Comparison of ENCODE assay signal across 8 mouse cellular contexts in genomic region chr17:12290735-12291134, GRCm38 (mm10). TPM values are rescaled to one million over a fixed set of nuclear protein-coding genes. Genes with fewer than 3 reads are reported as not detected.
DNase-seq lines count a peak whose midpoint lies in the region; ATAC-seq lines count a peak whose summit lies in the region.

No protein-coding gene starts in this region.

- no peak overlapping the region for H3K9ac ChIP-seq in intestine, embryonic 16.5 days (ENCODE audit: low read depth, low read length)
- H3K9ac ChIP-seq in neural tube, embryonic 15.5 days (replicated peaks) = no peak overlapping the region
- no peak overlapping the region for H3K9ac ChIP-seq in kidney, embryonic 16.5 days (replicated peaks; ENCODE audit: low read length)

- peaks cover 3% of the 10 kb centered on the region; the same call in 1 of the 2 replicates for H3K9me3 ChIP-seq in intestine, embryonic 16.5 days (ENCODE audit: control insufficient read depth, low read length)
- no peaks in the 10 kb centered on the region for H3K9me3 ChIP-seq in neural tube, embryonic 15.5 days (replicated peaks)
- peaks cover 10% of the 10 kb centered on the region for H3K9me3 ChIP-seq in kidney, embryonic 16.5 days (ENCODE audit: low read length)

- no peak overlapping the region for H3K4me3 ChIP-seq in intestine, embryonic 16.5 days (ENCODE audit: low read length)
- no peak overlapping the region for H3K4me3 ChIP-seq in neural tube, embryonic 15.5 days (replicated peaks)
- no peak overlapping the region for H3K4me3 ChIP-seq in kidney, embryonic 16.5 days (ENCODE audit: low read length)

- intact Hi-C loops in gastrocnemius, postnatal 14 days (cut with DNase I; ENCODE audit: low total_unique reads) = no loop called here

- H3K27ac ChIP-seq in intestine, embryonic 16.5 days (ENCODE audit: low read length) = no peak overlapping the region
- peak overlapping the region; percentile 70 for H3K27ac ChIP-seq in neural tube, embryonic 15.5 days (replicated peaks)
- H3K27ac ChIP-seq in kidney, embryonic 16.5 days (ENCODE audit: low read length) = no peak overlapping the region

- H3K4me1 ChIP-seq in intestine, embryonic 16.5 days (ENCODE audit: control insufficient read depth, insufficient read depth, low read length) = peaks cover 9% of the 10 kb centered on the region
- H3K4me1 ChIP-seq in neural tube, embryonic 15.5 days = peaks cover 42% of the 10 kb centered on the region
- peaks cover 34% of the 10 kb centered on the region for H3K4me1 ChIP-seq in kidney, embryonic 16.5 days (ENCODE audit: insufficient read depth, low read length)

- ATAC-seq in intestine, embryonic 16.5 days = peak; percentile 74
- peak; percentile 93 for ATAC-seq in neural tube, embryonic 15.5 days (ENCODE audit: low FRiP score)
- no peak for ATAC-seq in kidney, embryonic 16.5 days (ENCODE audit: low FRiP score, low TSS enrichment)

- H3K36me3 ChIP-seq in intestine, embryonic 16.5 days (ENCODE audit: control insufficient read depth, insufficient read depth, low read length) = 0 out of 2 replicates have a peak, but pooled peaks cover 2% of the 10 kb centered on the region
- H3K36me3 ChIP-seq in neural tube, embryonic 15.5 days = no peaks in the 10 kb centered on the region
- peaks cover 8% of the 10 kb centered on the region for H3K36me3 ChIP-seq in kidney, embryonic 16.5 days (ENCODE audit: insufficient read depth, low read length)

- no peak overlapping the region for H3K4me2 ChIP-seq in intestine, embryonic 16.5 days (ENCODE audit: low read depth, low read length)
- peak overlapping the region; percentile 11; the same call in 1 of the 2 replicates for H3K4me2 ChIP-seq in neural tube, embryonic 15.5 days
- no peak overlapping the region for H3K4me2 ChIP-seq in kidney, embryonic 16.5 days (replicated peaks; ENCODE audit: low read depth, low read length)

- peak; percentile 36 for DNase-seq in gastrocnemius, postnatal 14 days
- DNase-seq in gastrocnemius, postnatal 10 days = no peak
- DNase-seq in Muller cell, postnatal 12 days (ENCODE audit: inconsistent ontology term) = peak; percentile 76
- peak; percentile 95 for DNase-seq in fibroblast of lung, adult 2 months (ENCODE audit: low read depth)
- no peak for DNase-seq in ovary, postnatal 10 days (ENCODE audit: low spot score)

- no peaks in the 10 kb centered on the region for H3K27me3 ChIP-seq in intestine, embryonic 16.5 days (replicated peaks; ENCODE audit: control insufficient read depth, insufficient read depth, low read length)
- no peaks in the 10 kb centered on the region for H3K27me3 ChIP-seq in neural tube, embryonic 15.5 days (replicated peaks)
- no peaks in the 10 kb centered on the region for H3K27me3 ChIP-seq in kidney, embryonic 16.5 days (ENCODE audit: insufficient read depth, low read length)

- WGBS in intestine, embryonic 16.5 days = 37% methylated on average over 10 of the region's 10 CpGs
- WGBS in neural tube, embryonic 15.5 days = 22% methylated on average over 10 of the region's 10 CpGs
- WGBS in kidney, embryonic 16.5 days = 32% methylated on average over 10 of the region's 10 CpGs

RNA-seq across cellular contexts. Expression of gene Map3k4, which starts 27.9 kb away (rescaled TPM):
- 10 to 100 TPM; 15.4 to 22.5 TPM for total RNA-seq in gastrocnemius, postnatal 14 days (2021)
- total RNA-seq in gastrocnemius, postnatal 10 days (2021) = 10 to 100 TPM; 21.8 to 26.6 TPM
- polyA plus RNA-seq in intestine, embryonic 16.5 days (2015; fragmentation: Nextera tagmentation; extraction: Ambion mirVana) = 25.6 and 28.3 TPM in 2 replicates
- 36.4 and 37.1 TPM in 2 replicates for polyA plus RNA-seq in neural tube, embryonic 15.5 days (2015; fragmentation: Nextera tagmentation; extraction: Ambion mirVana)
- 36.0 and 38.8 TPM in 2 replicates for polyA plus RNA-seq in kidney, embryonic 16.5 days (2015; fragmentation: Nextera tagmentation; extraction: Ambion mirVana)

Comparison
In these comparisons a context has a peak if more than half of its experiments do, and no peak if none do; other contexts are left out.
1. DNase-seq: peak in gastrocnemius, postnatal 14 days (single experiment), Muller cell, postnatal 12 days (single experiment) and fibroblast of lung, adult 2 months (single experiment); none in gastrocnemius, postnatal 10 days (single experiment) and ovary, postnatal 10 days (single experiment).